In genomic region chr4:63494967-63495914, GRCm38 (mm10) we compare ENCODE assay signal across 7 mouse cellular contexts. TPM values are rescaled to one million over a fixed set of nuclear protein-coding genes. Genes with fewer than 3 reads are reported as not detected.
A peak's percentile ranks its signal among the peaks of the same experiment; 100 is the strongest.
DNase-seq lines count a peak whose midpoint lies in the region; ATAC-seq lines count a peak whose summit lies in the region.

No protein-coding gene starts in this region.

- H3K4me3 ChIP-seq in forebrain, embryonic 13.5 days: peak overlapping the region; percentile 63
- peak overlapping the region; percentile 73 for H3K4me3 ChIP-seq in hindbrain, embryonic 11.5 days (ENCODE audit: low read depth, low read length)
- H3K4me3 ChIP-seq in limb, embryonic 11.5 days (ENCODE audit: low read depth, low read length): peak overlapping the region; percentile 74
- peak overlapping the region; percentile 75 for H3K4me3 ChIP-seq in midbrain, embryonic 12.5 days
- H3K4me3 ChIP-seq in stomach, embryonic 14.5 days (ENCODE audit: low read depth, low read length): peak overlapping the region; percentile 64

- DNase-seq in CD8-positive naive resting alpha-beta T cell, adult 2 months (ENCODE audit: low read depth in 2 of 2, low spot score in 2 of 2): peak; percentile 39 to 43
- DNase-seq in hindbrain, embryonic 11.5 days (ENCODE audit: low spot score): peak; percentile 72
- peak; percentile 76 for DNase-seq in limb, embryonic 11.5 days (ENCODE audit: low spot score)

- H3K27me3 ChIP-seq in forebrain, embryonic 13.5 days: peaks cover 25% of the 10 kb centered on the region
- H3K27me3 ChIP-seq in hindbrain, embryonic 11.5 days (ENCODE audit: control insufficient read depth, insufficient read depth, low read length): 0 out of 2 replicates have a peak, but pooled peaks cover 3% of the 10 kb centered on the region
- H3K27me3 ChIP-seq in limb, embryonic 11.5 days (ENCODE audit: control insufficient read depth, insufficient read depth, low read length): no peaks in the 10 kb centered on the region
- H3K27me3 ChIP-seq in midbrain, embryonic 12.5 days: peaks cover 12% of the 10 kb centered on the region
- H3K27me3 ChIP-seq in stomach, embryonic 14.5 days (ENCODE audit: control insufficient read depth, insufficient read depth, low read length): 0 out of 2 replicates have a peak, but pooled peaks cover 3% of the 10 kb centered on the region

- WGBS in forebrain, embryonic 13.5 days: under 1% methylated on average over 78 of the region's 107 CpGs
- WGBS in hindbrain, embryonic 11.5 days: under 1% methylated on average over 58 of the region's 107 CpGs
- WGBS in limb, embryonic 11.5 days: under 1% methylated on average over 100 of the region's 107 CpGs
- under 1% methylated on average over 80 of the region's 107 CpGs for WGBS in midbrain, embryonic 12.5 days
- under 1% methylated on average over 86 of the region's 107 CpGs for WGBS in stomach, embryonic 14.5 days

- H3K27ac ChIP-seq in forebrain, embryonic 13.5 days: no peak overlapping the region
- no peak overlapping the region; the same call in 1 of the 2 replicates for H3K27ac ChIP-seq in hindbrain, embryonic 11.5 days (ENCODE audit: low read depth, low read length)
- H3K27ac ChIP-seq in limb, embryonic 11.5 days (replicated peaks; ENCODE audit: low read depth, low read length): peak overlapping the region; percentile 59; the same call in 1 of the 2 replicates
- peak overlapping the region; percentile 22; the same call in 1 of the 2 replicates for H3K27ac ChIP-seq in midbrain, embryonic 12.5 days (replicated peaks)
- H3K27ac ChIP-seq in stomach, embryonic 14.5 days (ENCODE audit: low read length): no peak overlapping the region

- H3K36me3 ChIP-seq in forebrain, embryonic 13.5 days (ENCODE audit: poor library complexity, severe bottlenecking): no peaks in the 10 kb centered on the region
- H3K36me3 ChIP-seq in hindbrain, embryonic 11.5 days (ENCODE audit: control insufficient read depth, insufficient read depth, low read length): no peaks in the 10 kb centered on the region
- no peaks in the 10 kb centered on the region for H3K36me3 ChIP-seq in limb, embryonic 11.5 days (ENCODE audit: control insufficient read depth, insufficient read depth, low read length)
- H3K36me3 ChIP-seq in midbrain, embryonic 12.5 days: no peaks in the 10 kb centered on the region
- no peaks in the 10 kb centered on the region for H3K36me3 ChIP-seq in stomach, embryonic 14.5 days (ENCODE audit: control insufficient read depth, insufficient read depth, low read length)

- H3K4me1 ChIP-seq in forebrain, embryonic 13.5 days: peaks cover 44% of the 10 kb centered on the region
- peaks cover 2% of the 10 kb centered on the region; the same call in 1 of the 2 replicates for H3K4me1 ChIP-seq in hindbrain, embryonic 11.5 days (replicated peaks; ENCODE audit: control insufficient read depth, insufficient read depth, low read length)
- H3K4me1 ChIP-seq in limb, embryonic 11.5 days (ENCODE audit: control insufficient read depth, insufficient read depth, low read length): peaks cover 24% of the 10 kb centered on the region
- peaks cover 49% of the 10 kb centered on the region for H3K4me1 ChIP-seq in midbrain, embryonic 12.5 days
- H3K4me1 ChIP-seq in stomach, embryonic 14.5 days (ENCODE audit: control insufficient read depth, insufficient read depth, low read length): peaks cover 6% of the 10 kb centered on the region; the same call in 1 of the 2 replicates

- H3K4me2 ChIP-seq in forebrain, embryonic 13.5 days: peak overlapping the region; percentile 92
- H3K4me2 ChIP-seq in hindbrain, embryonic 11.5 days (replicated peaks; ENCODE audit: low read depth, low read length): peak overlapping the region; percentile 90
- H3K4me2 ChIP-seq in limb, embryonic 11.5 days (ENCODE audit: low read depth, severe bottlenecking): peak overlapping the region; percentile 95
- H3K4me2 ChIP-seq in midbrain, embryonic 12.5 days (replicated peaks): peak overlapping the region; percentile 93
- H3K4me2 ChIP-seq in stomach, embryonic 14.5 days (replicated peaks; ENCODE audit: low read depth, low read length): peak overlapping the region; percentile 94

- H3K9ac ChIP-seq in forebrain, embryonic 13.5 days: peak overlapping the region; percentile 70
- H3K9ac ChIP-seq in hindbrain, embryonic 11.5 days (ENCODE audit: low read depth, low read length): peak overlapping the region; percentile 69
- H3K9ac ChIP-seq in limb, embryonic 11.5 days (ENCODE audit: low read length): peak overlapping the region; percentile 94
- peak overlapping the region; percentile 72 for H3K9ac ChIP-seq in midbrain, embryonic 12.5 days (replicated peaks)
- peak overlapping the region; percentile 57 for H3K9ac ChIP-seq in stomach, embryonic 14.5 days (replicated peaks; ENCODE audit: low read depth, low read length)

- no peaks in the 10 kb centered on the region for H3K9me3 ChIP-seq in forebrain, embryonic 13.5 days (replicated peaks)
- H3K9me3 ChIP-seq in hindbrain, embryonic 11.5 days (ENCODE audit: control insufficient read depth, low read length): no peaks in the 10 kb centered on the region
- no peaks in the 10 kb centered on the region for H3K9me3 ChIP-seq in limb, embryonic 11.5 days (ENCODE audit: control insufficient read depth, low read length)
- no peaks in the 10 kb centered on the region for H3K9me3 ChIP-seq in midbrain, embryonic 12.5 days
- no peaks in the 10 kb centered on the region for H3K9me3 ChIP-seq in stomach, embryonic 14.5 days (ENCODE audit: control insufficient read depth, low read depth, low read length)

- ATAC-seq in activated CD4-positive, CD25-positive, alpha-beta regulatory T cell, adult 4 months: peak; percentile 52
- ATAC-seq in forebrain, embryonic 13.5 days: peak; percentile 49
- peak; percentile 73 for ATAC-seq in hindbrain, embryonic 11.5 days (ENCODE audit: low FRiP score)
- peak; percentile 69 for ATAC-seq in limb, embryonic 11.5 days (ENCODE audit: insufficient number of reproducible peaks, low FRiP score, low TSS enrichment, low read depth)
- ATAC-seq in midbrain, embryonic 12.5 days (ENCODE audit: low FRiP score, low read depth): peak; percentile 50
- ATAC-seq in stomach, embryonic 14.5 days (ENCODE audit: insufficient number of reproducible peaks, insufficient read depth, low FRiP score, low read depth): peak; percentile 56

RNA-seq across cellular contexts. Expression of gene Whrn, which starts 0.6 kb away (rescaled TPM):
- polyA plus RNA-seq in activated CD4-positive, CD25-positive, alpha-beta regulatory T cell, adult 4 months (2017; shearing (Covaris generic)): 1 to 10 TPM; 3.1 to 3.2 TPM
- 5.5 and 6.1 TPM in 2 replicates for polyA plus RNA-seq in forebrain, embryonic 13.5 days (2015; fragmentation: Nextera tagmentation; extraction: Ambion mirVana)
- polyA plus RNA-seq in hindbrain, embryonic 11.5 days (2014; fragmentation: Nextera tagmentation; extraction: Ambion mirVana): 5.9 and 6.6 TPM in 2 replicates
- 13.8 and 14.0 TPM in 2 replicates for polyA plus RNA-seq in limb, embryonic 11.5 days (2014; fragmentation: Nextera tagmentation; extraction: Ambion mirVana)
- 15.4 and 16.9 TPM in 2 replicates for polyA plus RNA-seq in midbrain, embryonic 12.5 days (2016; fragmentation: Nextera tagmentation; extraction: Ambion mirVana)
- polyA plus RNA-seq in stomach, embryonic 14.5 days (2014; fragmentation: Nextera tagmentation; extraction: Ambion mirVana): 4.6 and 6.0 TPM in 2 replicates

RNA-seq across cellular contexts. Expression of gene Atp6v1g1, which starts 49.3 kb away (rescaled TPM):
- 100 to 1,000 TPM; 180 to 210 TPM for polyA plus RNA-seq in activated CD4-positive, CD25-positive, alpha-beta regulatory T cell, adult 4 months (2017; shearing (Covaris generic))
- 444 and 467 TPM in 2 replicates for polyA plus RNA-seq in forebrain, embryonic 13.5 days (2015; fragmentation: Nextera tagmentation; extraction: Ambion mirVana)
- 424 and 428 TPM in 2 replicates for polyA plus RNA-seq in hindbrain, embryonic 11.5 days (2014; fragmentation: Nextera tagmentation; extraction: Ambion mirVana)
- 277 and 294 TPM in 2 replicates for polyA plus RNA-seq in limb, embryonic 11.5 days (2014; fragmentation: Nextera tagmentation; extraction: Ambion mirVana)
- 358 and 367 TPM in 2 replicates for polyA plus RNA-seq in midbrain, embryonic 12.5 days (2016; fragmentation: Nextera tagmentation; extraction: Ambion mirVana)
- polyA plus RNA-seq in stomach, embryonic 14.5 days (2014; fragmentation: Nextera tagmentation; extraction: Ambion mirVana): 267 and 268 TPM in 2 replicates

Comparison
In these comparisons a context has a peak if more than half of its experiments do, and no peak if none do; other contexts are left out.
1. H3K27ac ChIP-seq: peak in limb, embryonic 11.5 days (single experiment) and midbrain, embryonic 12.5 days (single experiment); none in forebrain, embryonic 13.5 days (single experiment), hindbrain, embryonic 11.5 days (single experiment) and stomach, embryonic 14.5 days (single experiment).
2. Peak in every context shown above with its lines, with median percentiles within 50 percentile points of each other: DNase-seq, ATAC-seq, H3K4me2 ChIP-seq, H3K4me3 ChIP-seq and H3K9ac ChIP-seq.